Mouse (Mus musculus) ovary, postnatal 10 days (tissue): ENCODE measurements around the gene Arhgef10l.

Source experiments
- DNase-seq: peaks from one replicate; pipeline ENCODE4 v3.0.0; 2022; ENCODE audit warnings: low spot score

Gene Arhgef10l

GRCm38 (mm10) chr4:140665760-140666159, at the start of gene Arhgef10l:
Arhgef10l (minus strand) TSS chr4:140666012.
- DNase-seq: no peak

- no peak for DNase-seq
These were observed 48.8 kb upstream of the Arhgef10l start for GRCm38 (mm10) chr4:140714586-140714985.

GRCm38 (mm10) chr4:140713480-140714365, 47.9 kb upstream of the Arhgef10l start:
- peak; percentile 77 for DNase-seq

- DNase-seq: no peak
These were observed 45.5 kb upstream of the Arhgef10l start for GRCm38 (mm10) chr4:140711360-140711759.

- DNase-seq: no peak
These were observed 45.0 kb upstream of the Arhgef10l start for GRCm38 (mm10) chr4:140710781-140711180.

- DNase-seq: no peak
These were observed 43.8 kb upstream of the Arhgef10l start for GRCm38 (mm10) chr4:140709617-140710016.

GRCm38 (mm10) chr4:140709111-140709510, 43.3 kb upstream of the Arhgef10l start:
- no peak for DNase-seq

- no peak for DNase-seq
These were observed 42.6 kb upstream of the Arhgef10l start for GRCm38 (mm10) chr4:140708297-140708927.

- DNase-seq: no peak
These were observed 41.8 kb upstream of the Arhgef10l start for GRCm38 (mm10) chr4:140707615-140708014.

- DNase-seq: no peak
These were observed 38.4 kb upstream of the Arhgef10l start for GRCm38 (mm10) chr4:140704166-140704565.

- DNase-seq: no peak
These were observed 37.8 kb upstream of the Arhgef10l start for GRCm38 (mm10) chr4:140703636-140704035.

- peak; percentile 56 for DNase-seq
These were observed 37.0 kb upstream of the Arhgef10l start for GRCm38 (mm10) chr4:140702611-140703327.

- DNase-seq: no peak
These were observed 36.1 kb upstream of the Arhgef10l start for GRCm38 (mm10) chr4:140701716-140702561.

GRCm38 (mm10) chr4:140701049-140701715, 35.4 kb upstream of the Arhgef10l start:
- DNase-seq: peak; percentile 66

GRCm38 (mm10) chr4:140700269-140701018, 34.6 kb upstream of the Arhgef10l start, which contains the start of gene Rcc2:
Rcc2 (plus strand) TSS chr4:140700541.
- DNase-seq: no peak

- no peak for DNase-seq
These were observed 33.8 kb upstream of the Arhgef10l start for GRCm38 (mm10) chr4:140699441-140700127.

GRCm38 (mm10) chr4:140695675-140696585, 30.1 kb upstream of the Arhgef10l start:
- no peak for DNase-seq

- DNase-seq: no peak
These were observed 29.3 kb upstream of the Arhgef10l start for GRCm38 (mm10) chr4:140695146-140695545.
